Mouse (Mus musculus): Measurements from ENCODE around the gene Ptbp3. TPM values are rescaled to one million over a fixed set of nuclear protein-coding genes. Genes with fewer than 3 reads are reported as not detected.

The Ptbp3 gene
- polyA plus RNA-seq, 1 experiment from 2014 or later, result 77.7 TPM

- peaks cover 45% of the 10 kb centered on the region for H3K4me1 ChIP-seq (replicated peaks; ENCODE audit: control insufficient read depth, insufficient read depth, low read length)
- no peaks in the 10 kb centered on the region for H3K27me3 ChIP-seq (replicated peaks; ENCODE audit: control insufficient read depth, insufficient read depth, low read length)
- no peak for DNase-seq (ENCODE audit: low spot score)
- peak; percentile 94 for ATAC-seq (replicated peaks; ENCODE audit: low FRiP score)
- WGBS, result 37% methylated on average over 2 of the region's 2 CpGs
- no peaks in the 10 kb centered on the region for H3K9me3 ChIP-seq (ENCODE audit: control insufficient read depth, low read length)
- no peak overlapping the region for H3K4me3 ChIP-seq (ENCODE audit: low read depth, low read length)
- no peak overlapping the region for H3K9ac ChIP-seq (ENCODE audit: low read depth, low read length)
- peak overlapping the region; percentile 97 for H3K27ac ChIP-seq (ENCODE audit: low read depth, low read length)
- no peaks in the 10 kb centered on the region for H3K36me3 ChIP-seq (ENCODE audit: control insufficient read depth, insufficient read depth, low read length)
- peak overlapping the region; percentile 58; the same call in 1 of the 2 replicates for H3K4me2 ChIP-seq
Measured at GRCm38 (mm10) chr4:59533268-59533667, 15.9 kb downstream of the Ptbp3 start.

GRCm38 (mm10) chr4:59531172-59531571 is 18.0 kb downstream of the Ptbp3 start:
- H3K27me3 ChIP-seq (replicated peaks; ENCODE audit: control insufficient read depth, insufficient read depth, low read length), result no peaks in the 10 kb centered on the region
- DNase-seq (ENCODE audit: low spot score), result no peak
- no peak overlapping the region for H3K4me2 ChIP-seq
- H3K9ac ChIP-seq (ENCODE audit: low read depth, low read length), result no peak overlapping the region
- H3K4me3 ChIP-seq (ENCODE audit: low read depth, low read length), result no peak overlapping the region
- ATAC-seq (replicated peaks; ENCODE audit: low FRiP score), result peak; percentile 50; the same call in 1 of the 2 replicates
- H3K27ac ChIP-seq (ENCODE audit: low read depth, low read length), result peak overlapping the region; percentile 40; the same call in 1 of the 2 replicates
- no peaks in the 10 kb centered on the region for H3K36me3 ChIP-seq (ENCODE audit: control insufficient read depth, insufficient read depth, low read length)
- 75% methylated on average over 1 of the region's 1 CpGs for WGBS
- no peaks in the 10 kb centered on the region for H3K9me3 ChIP-seq (ENCODE audit: control insufficient read depth, low read length)
- peaks cover 47% of the 10 kb centered on the region for H3K4me1 ChIP-seq (replicated peaks; ENCODE audit: control insufficient read depth, insufficient read depth, low read length)

GRCm38 (mm10) chr4:59527470-59527869 is 21.7 kb downstream of the Ptbp3 start:
- Histone ChIP-seq H3K36me3 (ENCODE audit: control insufficient read depth, insufficient read depth, low read length) (no peaks in the 10 kb centered on the region; the same call in 1 of the 2 replicates), H3K4me2 (no peak overlapping the region), H3K4me3 (ENCODE audit: low read depth, low read length) (no peak overlapping the region), H3K27ac (ENCODE audit: low read depth, low read length) (no peak overlapping the region), H3K27me3 (replicated peaks; ENCODE audit: control insufficient read depth, insufficient read depth, low read length) (no peaks in the 10 kb centered on the region), H3K9me3 (ENCODE audit: control insufficient read depth, low read length) (no peaks in the 10 kb centered on the region), H3K9ac (ENCODE audit: low read depth, low read length) (no peak overlapping the region), H3K4me1 (replicated peaks; ENCODE audit: control insufficient read depth, insufficient read depth, low read length) (peaks cover 42% of the 10 kb centered on the region)
- no peak for ATAC-seq (replicated peaks; ENCODE audit: low FRiP score)
- DNase-seq (ENCODE audit: low spot score), result no peak
- 86% methylated on average over 3 of the region's 3 CpGs for WGBS

- Histone ChIP-seq H3K4me2 (no peak overlapping the region), H3K27me3 (replicated peaks; ENCODE audit: control insufficient read depth, insufficient read depth, low read length) (no peaks in the 10 kb centered on the region), H3K4me1 (replicated peaks; ENCODE audit: control insufficient read depth, insufficient read depth, low read length) (peaks cover 36% of the 10 kb centered on the region), H3K4me3 (ENCODE audit: low read depth, low read length) (no peak overlapping the region), H3K27ac (ENCODE audit: low read depth, low read length) (no peak overlapping the region), H3K36me3 (ENCODE audit: control insufficient read depth, insufficient read depth, low read length) (no peaks in the 10 kb centered on the region; the same call in 1 of the 2 replicates), H3K9ac (ENCODE audit: low read depth, low read length) (no peak overlapping the region), H3K9me3 (ENCODE audit: control insufficient read depth, low read length) (no peaks in the 10 kb centered on the region)
- DNase-seq (ENCODE audit: low spot score) (no peak), ATAC-seq (replicated peaks; ENCODE audit: low FRiP score) (no peak)
- 50% methylated on average over 2 of the region's 2 CpGs for WGBS
Measured at GRCm38 (mm10) chr4:59526728-59527127, 22.4 kb downstream of the Ptbp3 start.

GRCm38 (mm10) chr4:59524875-59525274 is 24.3 kb downstream of the Ptbp3 start:
- peaks cover 24% of the 10 kb centered on the region for H3K4me1 ChIP-seq (replicated peaks; ENCODE audit: control insufficient read depth, insufficient read depth, low read length)
- WGBS, result 70% methylated on average over 3 of the region's 3 CpGs

GRCm38 (mm10) chr4:59510321-59510720 is 38.8 kb downstream of the Ptbp3 start:
- peaks cover 30% of the 10 kb centered on the region for H3K36me3 ChIP-seq (ENCODE audit: control insufficient read depth, insufficient read depth, low read length)
- H3K9ac ChIP-seq (ENCODE audit: low read depth, low read length), result no peak overlapping the region
- no peak for ATAC-seq (replicated peaks; ENCODE audit: low FRiP score)
- H3K4me3 ChIP-seq (ENCODE audit: low read depth, low read length), result no peak overlapping the region
- H3K27me3 ChIP-seq (replicated peaks; ENCODE audit: control insufficient read depth, insufficient read depth, low read length), result no peaks in the 10 kb centered on the region
- H3K4me1 ChIP-seq (replicated peaks; ENCODE audit: control insufficient read depth, insufficient read depth, low read length), result 0 out of 2 replicates have a peak, but pooled peaks cover 5% of the 10 kb centered on the region
- no peaks in the 10 kb centered on the region for H3K9me3 ChIP-seq (ENCODE audit: control insufficient read depth, low read length)
- DNase-seq (ENCODE audit: low spot score), result no peak
- no peak overlapping the region for H3K4me2 ChIP-seq
- H3K27ac ChIP-seq (ENCODE audit: low read depth, low read length), result no peak overlapping the region

More at GRCm38 (mm10) chr4:59524875-59525274, 24.3 kb downstream of the Ptbp3 start:
- H3K4me2 ChIP-seq, result no peak overlapping the region
- H3K4me3 ChIP-seq (ENCODE audit: low read depth, low read length), result no peak overlapping the region
- no peaks in the 10 kb centered on the region for H3K9me3 ChIP-seq (ENCODE audit: control insufficient read depth, low read length)
- no peaks in the 10 kb centered on the region for H3K27me3 ChIP-seq (replicated peaks; ENCODE audit: control insufficient read depth, insufficient read depth, low read length)
- no peak for DNase-seq (ENCODE audit: low spot score)
- ATAC-seq (replicated peaks; ENCODE audit: low FRiP score), result peak; percentile 82
- no peak overlapping the region for H3K27ac ChIP-seq (ENCODE audit: low read depth, low read length)
- no peaks in the 10 kb centered on the region; the same call in 1 of the 2 replicates for H3K36me3 ChIP-seq (ENCODE audit: control insufficient read depth, insufficient read depth, low read length)
- no peak overlapping the region for H3K9ac ChIP-seq (ENCODE audit: low read depth, low read length)

- H3K9me3 ChIP-seq (ENCODE audit: control insufficient read depth, low read length), result no peaks in the 10 kb centered on the region
- H3K4me3 ChIP-seq (ENCODE audit: low read depth, low read length), result no peak overlapping the region
- H3K4me2 ChIP-seq, result no peak overlapping the region
- H3K4me1 ChIP-seq (replicated peaks; ENCODE audit: control insufficient read depth, insufficient read depth, low read length), result 0 out of 2 replicates have a peak, but pooled peaks cover 5% of the 10 kb centered on the region
- H3K27ac ChIP-seq (ENCODE audit: low read depth, low read length), result no peak overlapping the region
- H3K27me3 ChIP-seq (replicated peaks; ENCODE audit: control insufficient read depth, insufficient read depth, low read length), result no peaks in the 10 kb centered on the region
- WGBS, result 81% methylated on average over 2 of the region's 2 CpGs
- DNase-seq (ENCODE audit: low spot score), result no peak
- peaks cover 28% of the 10 kb centered on the region for H3K36me3 ChIP-seq (ENCODE audit: control insufficient read depth, insufficient read depth, low read length)
- ATAC-seq (replicated peaks; ENCODE audit: low FRiP score), result peak; percentile 72
- H3K9ac ChIP-seq (ENCODE audit: low read depth, low read length), result no peak overlapping the region
Measured at GRCm38 (mm10) chr4:59509558-59509957, 39.6 kb downstream of the Ptbp3 start.

GRCm38 (mm10) chr4:59507766-59508165 is 41.4 kb downstream of the Ptbp3 start:
- Histone ChIP-seq H3K4me2 (no peak overlapping the region), H3K9ac (ENCODE audit: low read depth, low read length) (no peak overlapping the region), H3K27me3 (replicated peaks; ENCODE audit: control insufficient read depth, insufficient read depth, low read length) (no peaks in the 10 kb centered on the region), H3K27ac (ENCODE audit: low read depth, low read length) (0 out of 2 replicates have a peak overlapping the region, but pooled peaks have one; percentile 5), H3K4me1 (replicated peaks; ENCODE audit: control insufficient read depth, insufficient read depth, low read length) (0 out of 2 replicates have a peak, but pooled peaks cover 5% of the 10 kb centered on the region), H3K4me3 (ENCODE audit: low read depth, low read length) (no peak overlapping the region), H3K36me3 (ENCODE audit: control insufficient read depth, insufficient read depth, low read length) (peaks cover 24% of the 10 kb centered on the region), H3K9me3 (ENCODE audit: control insufficient read depth, low read length) (no peaks in the 10 kb centered on the region)
- DNase-seq (ENCODE audit: low spot score), result no peak
- no peak for ATAC-seq (replicated peaks; ENCODE audit: low FRiP score)
- 67% methylated on average over 2 of the region's 2 CpGs for WGBS

GRCm38 (mm10) chr4:59506704-59507103 is 42.5 kb downstream of the Ptbp3 start:
- H3K9me3 ChIP-seq (ENCODE audit: control insufficient read depth, low read length), result no peaks in the 10 kb centered on the region
- 0 out of 2 replicates have a peak, but pooled peaks cover 5% of the 10 kb centered on the region for H3K4me1 ChIP-seq (replicated peaks; ENCODE audit: control insufficient read depth, insufficient read depth, low read length)
- H3K27ac ChIP-seq (ENCODE audit: low read depth, low read length), result no peak overlapping the region
- no peak overlapping the region for H3K4me3 ChIP-seq (ENCODE audit: low read depth, low read length)
- no peak for DNase-seq (ENCODE audit: low spot score)
- no peaks in the 10 kb centered on the region for H3K27me3 ChIP-seq (replicated peaks; ENCODE audit: control insufficient read depth, insufficient read depth, low read length)
- no peak for ATAC-seq (replicated peaks; ENCODE audit: low FRiP score)
- H3K4me2 ChIP-seq, result no peak overlapping the region
- no peak overlapping the region for H3K9ac ChIP-seq (ENCODE audit: low read depth, low read length)
- H3K36me3 ChIP-seq (ENCODE audit: control insufficient read depth, insufficient read depth, low read length), result peaks cover 30% of the 10 kb centered on the region
- 95% methylated on average over 3 of the region's 3 CpGs for WGBS

Measured in liver, embryonic 11.5 days (tissue).